Mouse (Mus musculus) hindbrain, embryonic 13.5 days (tissue): ENCODE results near the gene Stk32c. TPM values are rescaled to one million over a fixed set of nuclear protein-coding genes. Genes with fewer than 3 reads are reported as not detected.

Source experiments
- ATAC-seq: fragments of 200-750 bp; cut with Nextera tagmentation; 2 replicates; pipeline ENCODE4 v1.8.0; 2017; ENCODE audit warnings: moderate TSS enrichment; ENCODE audit not compliant: low FRiP score
- H3K27ac ChIP-seq: fragments of 300-500 bp; sonication (generic); 2 replicates; pipeline ENCODE4 v1.5.1; 2015; ENCODE audit warnings: inconsistent platforms, mild to moderate bottlenecking, moderate library complexity
- H3K27me3 ChIP-seq: fragments of 300-500 bp; sonication (generic); 2 replicates; pipeline ENCODE4 v1.6.1; 2015; ENCODE audit warnings: mild to moderate bottlenecking, inconsistent platforms
- H3K36me3 ChIP-seq: fragments of 300-500 bp; sonication (generic); 2 replicates; pipeline ENCODE4 v1.6.1; 2015; ENCODE audit warnings: mild to moderate bottlenecking, inconsistent platforms
- H3K4me1 ChIP-seq: fragments of 300-500 bp; sonication (generic); replicated peaks from 2 replicates; pipeline ENCODE4 v1.6.1; 2015; ENCODE audit warnings: inconsistent platforms
- H3K4me2 ChIP-seq: fragments of 300-500 bp; sonication (generic); 2 replicates; pipeline ENCODE4 v1.6.1; 2015; ENCODE audit warnings: inconsistent platforms, mild to moderate bottlenecking, moderate library complexity
- H3K4me3 ChIP-seq: fragments of 300-500 bp; sonication (generic); 2 replicates; pipeline ENCODE4 v1.5.1; 2015; ENCODE audit warnings: mild to moderate bottlenecking, inconsistent platforms
- H3K9ac ChIP-seq: fragments of 300-500 bp; sonication (generic); 2 replicates; pipeline ENCODE4 v1.6.1; 2015; ENCODE audit warnings: mild to moderate bottlenecking, inconsistent platforms
- H3K9me3 ChIP-seq: fragments of 300-500 bp; sonication (generic); 2 replicates; pipeline ENCODE4 v1.6.1; 2016; ENCODE audit warnings: inconsistent platforms
- WGBS: fragments of 180-500 bp; shearing (Covaris S2); methylation state at CpG from one replicate; pipeline ENCODE4 v1.1.7; 2015; 5-methylcytosine and 5-hydroxymethylcytosine counted together
- polyA plus RNA-seq: library from polyadenylated mRNA; unstranded; fragments of >200 nt; fragmentation: Nextera tagmentation; extraction: Ambion mirVana; gene quantifications from 2 replicates; pipeline ENCODE4 v1.2.1, GENCODE M21; 2015

Gene Stk32c
- polyA plus RNA-seq, 1 experiment from 2014 or later: 1.1 TPM

DNA sequence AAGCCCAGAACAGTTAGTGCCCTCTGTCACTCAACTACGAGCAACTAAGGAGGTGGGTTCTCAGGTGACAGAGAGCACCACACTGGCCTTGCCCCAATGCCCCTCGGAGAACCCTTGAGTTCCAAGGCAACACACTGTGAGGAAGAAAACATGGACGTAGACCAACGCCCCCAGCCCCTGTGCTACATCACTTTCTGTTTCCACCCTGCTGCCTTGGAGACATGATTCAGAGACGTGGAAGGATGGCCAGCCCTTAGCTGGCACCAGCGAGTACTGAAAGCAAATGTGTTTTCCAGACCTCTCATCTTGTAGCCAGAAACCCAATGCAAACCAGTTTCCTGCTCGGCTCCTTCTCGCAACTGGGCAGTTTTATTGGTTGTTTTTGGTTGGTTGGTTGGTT is 26.7 kb downstream of the Stk32c start:
- 74% methylated on average over 8 of the region's 8 CpGs for WGBS
- Histone ChIP-seq H3K9ac (no peak overlapping the region), H3K4me3 (no peak overlapping the region), H3K27ac (no peak overlapping the region), H3K4me1 (peaks cover 16% of the 10 kb centered on the region), H3K4me2 (peak overlapping the region; percentile 91; the same call in 1 of the 2 replicates), H3K36me3 (no peaks in the 10 kb centered on the region), H3K9me3 (peaks cover 5% of the 10 kb centered on the region; the same call in 1 of the 2 replicates), H3K27me3 (peaks cover 48% of the 10 kb centered on the region)
- ATAC-seq: no peak

DNA sequence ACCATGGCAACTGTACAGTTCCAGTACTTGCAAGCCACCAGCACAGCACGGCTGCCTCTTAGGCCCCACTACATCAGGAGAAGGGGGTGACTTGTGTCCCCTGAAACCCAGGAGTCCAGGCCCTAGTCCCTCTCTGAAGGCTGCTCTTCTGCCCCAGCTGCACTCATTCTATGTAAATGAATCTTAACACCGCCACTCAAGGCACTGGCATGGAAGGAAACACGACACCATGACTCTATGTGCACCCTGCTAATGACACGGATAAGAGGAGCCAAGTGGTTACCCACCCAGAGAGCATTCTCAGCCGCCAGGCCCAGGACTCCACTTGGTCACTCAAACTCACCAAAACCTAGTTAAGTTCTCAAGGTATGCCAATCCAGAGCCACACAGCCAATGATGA is 27.1 kb downstream of the Stk32c start:
- no peak for ATAC-seq
- Histone ChIP-seq H3K9ac (no peak overlapping the region), H3K4me1 (peaks cover 16% of the 10 kb centered on the region), H3K4me2 (no peak overlapping the region), H3K9me3 (0 out of 2 replicates have a peak, but pooled peaks cover under 1% of the 10 kb centered on the region), H3K36me3 (no peaks in the 10 kb centered on the region), H3K27me3 (peaks cover 46% of the 10 kb centered on the region), H3K4me3 (no peak overlapping the region), H3K27ac (no peak overlapping the region)
- 57% methylated on average over 5 of the region's 5 CpGs for WGBS

DNA sequence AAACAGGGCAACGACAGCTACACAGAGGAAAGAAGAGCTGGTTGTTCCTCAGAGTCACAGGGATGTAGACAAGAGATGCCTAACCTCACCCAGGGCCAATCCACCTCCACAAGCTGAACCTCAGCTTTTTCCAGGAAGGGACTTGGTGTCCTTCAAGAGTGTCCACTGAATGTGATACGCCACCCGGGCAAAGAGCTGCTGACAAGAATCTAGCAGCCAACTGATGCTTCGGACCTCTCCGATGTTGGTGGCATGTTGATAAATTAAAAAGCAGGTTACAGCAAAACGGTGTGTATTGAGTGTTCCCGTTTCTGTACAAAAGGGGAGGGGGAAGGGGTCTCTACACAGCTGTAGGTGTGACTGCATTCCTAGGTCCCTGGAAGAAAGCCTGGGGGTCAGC is 28.3 kb downstream of the Stk32c start:
- Histone ChIP-seq H3K27ac (no peak overlapping the region), H3K27me3 (peaks cover 38% of the 10 kb centered on the region), H3K9ac (no peak overlapping the region), H3K4me3 (no peak overlapping the region), H3K9me3 (no peaks in the 10 kb centered on the region), H3K4me2 (no peak overlapping the region), H3K4me1 (peaks cover 16% of the 10 kb centered on the region), H3K36me3 (no peaks in the 10 kb centered on the region)
- 90% methylated on average over 7 of the region's 7 CpGs for WGBS
- no peak for ATAC-seq

DNA sequence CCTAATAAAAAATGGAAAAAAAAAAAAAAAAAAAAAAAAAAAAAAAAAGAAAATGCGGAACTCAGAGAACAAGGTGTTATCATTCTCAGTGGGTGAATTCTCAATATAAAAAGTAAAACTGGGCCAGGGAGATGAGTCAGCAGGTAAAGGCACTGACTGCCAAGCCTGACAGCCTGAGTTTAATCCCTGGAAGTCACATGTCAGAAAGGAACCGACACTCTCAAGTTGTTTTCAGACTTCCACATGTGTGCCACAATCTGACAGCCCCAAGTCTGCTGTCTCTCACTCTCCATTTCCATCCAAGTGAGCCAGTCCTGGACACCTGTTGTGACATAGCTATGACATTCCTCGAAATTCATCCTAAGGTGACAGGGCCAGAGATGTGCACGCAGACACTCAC is 28.7 kb downstream of the Stk32c start:
- no peaks in the 10 kb centered on the region for H3K36me3 ChIP-seq
- no peak overlapping the region for H3K9ac ChIP-seq
- ATAC-seq: no peak
- no peaks in the 10 kb centered on the region for H3K9me3 ChIP-seq
- peaks cover 16% of the 10 kb centered on the region for H3K4me1 ChIP-seq
- peaks cover 38% of the 10 kb centered on the region for H3K27me3 ChIP-seq
- H3K27ac ChIP-seq: no peak overlapping the region
- 86% methylated on average over 4 of the region's 4 CpGs for WGBS
- H3K4me3 ChIP-seq: no peak overlapping the region
- no peak overlapping the region for H3K4me2 ChIP-seq

DNA sequence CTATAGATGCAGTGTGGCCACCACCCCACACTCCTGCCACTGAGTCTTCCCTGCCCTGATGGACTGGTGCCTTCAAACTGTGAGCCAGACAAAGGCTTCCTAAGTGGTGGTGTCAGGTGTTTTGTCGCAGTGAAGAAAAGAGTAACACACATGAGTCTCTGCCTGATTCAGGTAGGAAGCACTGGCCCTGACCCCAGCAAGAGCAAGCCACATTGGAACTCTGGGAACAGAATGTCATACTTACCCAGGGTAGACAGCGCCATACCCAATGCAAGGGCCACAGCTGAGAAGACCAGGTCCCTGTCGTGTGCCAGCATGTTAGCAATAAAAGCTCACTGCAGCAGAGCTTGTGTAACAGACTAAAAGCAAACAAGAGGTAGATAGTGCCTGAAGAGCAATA is 33.0 kb downstream of the Stk32c start:
- 98% methylated on average over 3 of the region's 3 CpGs for WGBS
- Histone ChIP-seq H3K4me1 (no peaks in the 10 kb centered on the region), H3K27ac (no peak overlapping the region), H3K36me3 (no peaks in the 10 kb centered on the region), H3K4me2 (no peak overlapping the region), H3K4me3 (no peak overlapping the region), H3K27me3 (peaks cover 5% of the 10 kb centered on the region; the same call in 1 of the 2 replicates), H3K9me3 (no peaks in the 10 kb centered on the region), H3K9ac (no peak overlapping the region)
- no peak for ATAC-seq

DNA sequence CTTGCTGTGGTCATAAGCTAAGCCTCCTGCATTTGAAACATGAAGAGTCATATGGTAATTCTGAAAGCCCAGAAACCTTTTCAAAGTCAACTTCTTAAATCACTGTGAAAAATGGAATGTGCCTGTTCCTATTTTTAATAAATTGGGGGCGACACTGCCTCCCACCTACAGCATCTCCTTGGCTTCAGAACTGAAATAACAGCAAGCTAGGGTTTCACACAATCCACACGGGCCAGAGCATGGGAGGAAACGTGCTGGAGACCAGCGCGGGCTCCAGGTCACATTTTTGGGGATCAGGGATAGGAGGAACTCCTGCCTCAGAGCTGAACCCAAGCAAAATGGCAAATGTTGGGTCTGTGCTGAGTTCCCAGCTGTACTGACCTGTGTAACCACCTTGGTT is 33.8 kb downstream of the Stk32c start:
- Histone ChIP-seq H3K4me2 (no peak overlapping the region), H3K36me3 (no peaks in the 10 kb centered on the region), H3K4me3 (no peak overlapping the region), H3K9ac (no peak overlapping the region), H3K27me3 (no peaks in the 10 kb centered on the region), H3K27ac (no peak overlapping the region), H3K4me1 (no peaks in the 10 kb centered on the region), H3K9me3 (no peaks in the 10 kb centered on the region)
- no peak for ATAC-seq
- 87% methylated on average over 5 of the region's 5 CpGs for WGBS

DNA sequence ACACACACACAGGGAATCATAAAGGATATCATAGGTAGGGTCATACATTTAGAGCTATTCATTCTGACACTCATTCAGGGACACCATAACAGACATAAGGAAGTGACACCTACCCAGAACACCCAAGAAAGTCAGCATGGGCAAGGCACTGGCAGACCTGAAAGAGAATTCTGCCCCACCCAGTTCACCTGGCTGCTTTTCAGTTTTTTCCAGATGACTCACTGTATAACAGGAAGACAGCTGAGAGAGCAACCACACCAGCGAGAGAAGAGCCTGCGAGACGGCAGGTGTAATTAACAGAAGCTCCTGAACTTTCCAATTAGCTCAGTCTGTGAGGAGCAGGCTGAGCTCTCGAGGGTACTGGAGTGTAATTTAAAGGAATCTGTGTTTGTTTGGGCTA is 44.0 kb downstream of the Stk32c start:
- no peak overlapping the region for H3K9ac ChIP-seq
- no peak overlapping the region for H3K4me3 ChIP-seq
- H3K9me3 ChIP-seq: peaks cover 18% of the 10 kb centered on the region
- H3K36me3 ChIP-seq: no peaks in the 10 kb centered on the region
- WGBS: 85% methylated on average over 4 of the region's 4 CpGs
- ATAC-seq: no peak
- no peak overlapping the region for H3K27ac ChIP-seq
- H3K4me2 ChIP-seq: no peak overlapping the region
- H3K4me1 ChIP-seq: no peaks in the 10 kb centered on the region
- H3K27me3 ChIP-seq: no peaks in the 10 kb centered on the region

DNA sequence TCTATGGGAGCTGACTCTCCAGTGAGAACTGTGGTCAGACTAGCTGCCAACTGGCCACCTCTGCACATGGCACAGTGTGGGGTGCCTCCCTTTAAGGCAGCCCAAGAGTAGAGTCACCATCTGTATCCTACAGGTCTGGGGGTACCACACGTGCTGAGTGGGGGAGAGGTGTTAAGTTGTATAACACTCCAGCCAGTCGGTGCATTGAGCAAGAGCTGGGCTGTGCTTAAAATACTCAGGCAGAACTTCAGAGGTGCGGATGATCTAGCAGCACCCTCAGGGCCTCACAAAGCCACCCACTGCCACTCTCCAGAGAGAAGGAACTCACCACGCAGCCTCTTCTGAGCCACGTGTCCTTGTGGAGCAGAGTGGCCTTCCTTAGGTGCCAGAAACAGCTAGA is 48.7 kb downstream of the Stk32c start:
- Histone ChIP-seq H3K36me3 (no peaks in the 10 kb centered on the region), H3K4me3 (no peak overlapping the region), H3K9me3 (peaks cover 18% of the 10 kb centered on the region), H3K4me1 (peaks cover 2% of the 10 kb centered on the region), H3K27ac (no peak overlapping the region), H3K9ac (no peak overlapping the region), H3K27me3 (no peaks in the 10 kb centered on the region), H3K4me2 (no peak overlapping the region)
- 88% methylated on average over 5 of the region's 5 CpGs for WGBS
- ATAC-seq: no peak

DNA sequence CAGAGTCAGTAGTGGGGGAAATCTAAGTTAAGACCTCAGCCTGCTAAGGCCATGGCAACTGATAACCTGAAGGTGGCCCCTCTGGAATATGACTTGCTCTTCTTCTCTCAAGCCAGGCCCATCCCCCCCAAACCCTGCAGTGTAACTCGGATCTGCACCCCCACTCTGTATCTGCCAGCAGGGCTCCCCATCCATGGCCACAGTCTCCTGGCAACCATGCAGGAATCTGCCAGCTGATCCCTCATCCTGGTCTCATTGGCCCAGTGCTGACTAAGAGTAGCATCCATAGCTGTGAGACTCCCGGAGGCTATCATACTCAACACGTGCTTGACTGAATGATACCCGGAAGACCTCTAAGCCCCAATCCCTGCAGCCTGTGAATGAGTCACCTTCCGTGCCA is 54.2 kb downstream of the Stk32c start:
- Histone ChIP-seq H3K27ac (peak overlapping the region; percentile 12; the same call in 1 of the 2 replicates), H3K9ac (no peak overlapping the region), H3K27me3 (0 out of 2 replicates have a peak, but pooled peaks cover 3% of the 10 kb centered on the region), H3K4me2 (no peak overlapping the region), H3K9me3 (no peaks in the 10 kb centered on the region; the same call in 1 of the 2 replicates), H3K36me3 (no peaks in the 10 kb centered on the region), H3K4me3 (no peak overlapping the region), H3K4me1 (peaks cover 27% of the 10 kb centered on the region)
- WGBS: 31% methylated on average over 5 of the region's 5 CpGs
- ATAC-seq: peak; percentile 84

DNA sequence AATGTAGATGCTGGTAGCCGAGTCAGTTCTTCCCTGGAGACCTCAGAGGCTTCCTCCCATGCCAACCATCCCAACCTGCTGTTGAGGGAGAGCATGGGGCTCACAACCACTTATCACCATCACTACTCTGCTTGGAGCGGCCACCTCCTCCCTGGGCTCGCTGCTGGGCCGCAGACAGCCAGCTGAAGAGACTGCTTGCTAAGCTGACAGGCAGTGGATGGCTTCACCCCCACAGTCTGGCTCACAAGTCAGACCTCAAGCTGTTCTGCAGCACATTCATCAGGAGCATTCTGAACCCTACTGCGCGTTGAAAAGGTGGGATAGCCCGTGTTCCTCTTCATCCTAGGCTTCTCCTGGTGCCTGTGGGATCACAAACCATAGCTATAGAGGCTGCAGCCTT is 54.6 kb downstream of the Stk32c start:
- WGBS: 59% methylated on average over 7 of the region's 7 CpGs
- peak overlapping the region; percentile 12 for H3K27ac ChIP-seq
- ATAC-seq: no peak
- H3K27me3 ChIP-seq: 0 out of 2 replicates have a peak, but pooled peaks cover 3% of the 10 kb centered on the region
- H3K9ac ChIP-seq: no peak overlapping the region
- H3K4me2 ChIP-seq: no peak overlapping the region
- H3K4me1 ChIP-seq: peaks cover 27% of the 10 kb centered on the region
- H3K36me3 ChIP-seq: no peaks in the 10 kb centered on the region
- H3K9me3 ChIP-seq: no peaks in the 10 kb centered on the region; the same call in 1 of the 2 replicates
- no peak overlapping the region for H3K4me3 ChIP-seq

DNA sequence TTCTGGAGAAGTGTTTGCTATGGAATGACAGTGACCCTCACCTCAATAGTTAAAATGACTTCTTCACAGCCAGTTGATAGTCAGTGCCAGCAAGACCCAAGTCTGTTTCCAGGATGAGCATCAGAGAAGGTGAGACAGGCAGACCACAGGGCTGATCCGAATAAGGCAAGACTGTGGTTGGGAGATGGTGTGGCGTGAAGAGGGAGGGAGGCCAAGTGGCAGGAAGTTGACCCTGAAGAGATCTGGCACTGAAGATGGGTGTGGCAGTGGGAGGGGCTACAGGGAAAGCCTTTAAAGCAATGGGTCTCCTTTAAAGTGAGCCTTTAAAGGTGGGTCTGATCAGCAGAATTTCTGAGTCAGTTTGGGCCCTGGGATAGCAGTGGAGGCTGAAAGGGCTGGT is 55.6 kb downstream of the Stk32c start:
- 0 out of 2 replicates have a peak, but pooled peaks cover 6% of the 10 kb centered on the region for H3K27me3 ChIP-seq
- H3K4me3 ChIP-seq: no peak overlapping the region
- no peak overlapping the region for H3K27ac ChIP-seq
- H3K9ac ChIP-seq: no peak overlapping the region
- H3K9me3 ChIP-seq: no peaks in the 10 kb centered on the region; the same call in 1 of the 2 replicates
- 75% methylated on average over 2 of the region's 2 CpGs for WGBS
- ATAC-seq: no peak
- no peak overlapping the region for H3K4me2 ChIP-seq
- H3K4me1 ChIP-seq: peaks cover 32% of the 10 kb centered on the region
- H3K36me3 ChIP-seq: no peaks in the 10 kb centered on the region

DNA sequence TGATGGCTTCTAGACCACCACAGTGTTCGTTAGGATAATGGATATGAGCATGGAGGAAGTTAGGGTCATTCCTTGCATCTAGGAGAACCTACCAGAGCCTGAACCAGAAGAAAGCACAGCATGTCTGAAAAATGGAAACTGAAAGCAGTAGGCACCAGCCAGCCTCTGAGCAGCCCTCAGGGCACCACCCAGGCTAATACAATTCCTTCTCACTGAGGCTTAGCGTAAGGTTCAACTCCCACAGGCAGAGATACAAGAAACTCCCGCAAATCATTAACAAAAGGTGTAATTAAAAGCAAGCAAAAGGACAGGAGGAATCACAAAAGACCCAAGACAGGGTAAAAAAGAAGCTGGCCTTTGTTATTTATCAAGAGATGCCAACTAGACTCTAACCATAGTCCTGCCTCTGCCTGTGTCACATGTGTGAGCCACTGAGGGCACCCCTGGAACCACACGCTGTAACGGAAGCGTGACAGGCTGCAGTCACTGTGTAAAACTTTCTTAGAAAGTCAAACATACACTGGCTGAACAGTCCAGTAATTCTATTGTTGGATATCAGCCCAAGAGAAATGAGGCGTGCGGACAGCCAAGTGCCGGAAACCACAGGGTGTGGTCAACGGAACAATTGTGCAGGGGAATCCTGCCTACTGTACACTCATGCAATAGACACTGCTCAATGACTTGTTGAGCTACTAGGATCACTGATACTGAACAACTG is 56.6 kb downstream of the Stk32c start:
- 41% methylated on average over 10 of the region's 10 CpGs for WGBS
- Histone ChIP-seq H3K4me3 (no peak overlapping the region), H3K4me1 (peaks cover 32% of the 10 kb centered on the region), H3K27me3 (0 out of 2 replicates have a peak, but pooled peaks cover 6% of the 10 kb centered on the region), H3K36me3 (no peaks in the 10 kb centered on the region), H3K9me3 (no peaks in the 10 kb centered on the region), H3K27ac (no peak overlapping the region), H3K9ac (no peak overlapping the region), H3K4me2 (no peak overlapping the region)
- no peak for ATAC-seq

DNA sequence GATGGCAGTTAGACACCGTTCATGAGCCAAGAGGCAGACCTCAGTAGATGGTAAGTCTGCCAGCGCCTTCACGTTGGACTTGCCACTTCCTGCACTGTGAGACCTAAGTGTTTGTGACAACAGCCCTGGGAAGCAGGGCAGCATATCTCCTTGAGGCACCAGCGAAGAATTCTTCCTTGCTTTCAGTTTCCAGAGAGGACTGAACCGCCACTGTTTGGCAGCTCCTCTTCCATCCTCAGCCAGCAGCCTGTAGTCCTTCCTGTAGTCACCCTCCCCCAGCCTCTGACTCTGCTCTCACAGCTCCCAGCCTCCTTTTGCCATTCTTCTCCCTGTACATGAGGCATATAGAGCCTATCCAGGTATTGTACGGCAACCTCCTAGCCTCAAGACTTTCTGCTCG is 60.2 kb downstream of the Stk32c start:
- Histone ChIP-seq H3K9me3 (no peaks in the 10 kb centered on the region), H3K9ac (no peak overlapping the region), H3K27ac (no peak overlapping the region), H3K36me3 (no peaks in the 10 kb centered on the region), H3K4me3 (no peak overlapping the region), H3K4me2 (no peak overlapping the region), H3K27me3 (0 out of 2 replicates have a peak, but pooled peaks cover 7% of the 10 kb centered on the region), H3K4me1 (peaks cover 41% of the 10 kb centered on the region)
- ATAC-seq: no peak
- 86% methylated on average over 7 of the region's 7 CpGs for WGBS
